Mouse (Mus musculus) liver, adult 2 months (tissue): ENCODE measurements around the gene Tanc1.

Experiments used
- CTCF ChIP-seq: fragments of 200-500 bp; IDR thresholded peaks from 2 replicates; pipeline ENCODE4 v1.5.1; 2011; ENCODE audit warnings: low read depth, low read length, control low read depth
- POLR2A ChIP-seq: fragments of 200-500 bp; IDR thresholded peaks from 2 replicates; pipeline ENCODE4 v1.6.1; 2011; ENCODE audit warnings: low read length, control low read depth; ENCODE audit not compliant: insufficient read depth; ENCODE audit errors: extremely low read depth

GRCm38 (mm10) chr2:59625416-59625815, 13.6 kb downstream of the Tanc1 start:
- TF ChIP-seq CTCF (no peak), POLR2A (no peak)
